Mouse (Mus musculus): ENCODE measurements around the gene Mfn1. TPM values are rescaled to one million over a fixed set of nuclear protein-coding genes. Genes with fewer than 3 reads are reported as not detected.

The Mfn1 gene
- 155 TPM for polyA plus RNA-seq (2021)

GRCm38 (mm10) chr3:32529303-32529898 is at the start of gene Mfn1:
Gene Mfn1 (plus strand): TSS chr3:32529465.
- ChIA-PET CTCF (interaction anchor here (0.6 to 1.7 kb wide), 6 partner anchors 10 to 196 kb away, joined by 3 to 9 read pairs (median 3); no protein-coding TSS in a partner anchor), POLR2A (interaction anchor here (0.6 to 1.9 kb wide), 10 partner anchors 10 to 69 kb away, joined by 3 to 6 read pairs (median 5); partner anchors contain the start of gene Zfp639)
- H3K27me3 ChIP-seq, result no peaks in the 10 kb centered on the region
- ATAC-seq, result peak; percentile 100
- in situ Hi-C loops (cut with MboI; ENCODE audit: low pct_unique_long_range_greater_than_20kb), result no loop called here
- DNase-seq (ENCODE audit: low read depth, low spot score), result peak; percentile 94
- no peak for TF ChIP-seq CTCF (IDR thresholded peaks at IDR 0.05)

GRCm38 (mm10) chr3:32479961-32480360 is 49.3 kb upstream of the Mfn1 start:
- DNase-seq (ENCODE audit: low read depth, low spot score) (no peak), ATAC-seq (no peak)
- POLR2A ChIA-PET, result no interaction called here
- in situ Hi-C loops (cut with MboI; ENCODE audit: low pct_unique_long_range_greater_than_20kb), result no loop called here
- TF ChIP-seq CTCF (IDR thresholded peaks at IDR 0.05), result no peak
- CTCF ChIA-PET, result interaction anchor here (1.0 to 2.5 kb wide), 2 partner anchors 21 to 29 kb away, joined by 4 to 7 read pairs; no protein-coding TSS in a partner anchor
- H3K27me3 ChIP-seq, result no peaks in the 10 kb centered on the region

GRCm38 (mm10) chr3:32483035-32483434 is 46.2 kb upstream of the Mfn1 start:
- no peak for TF ChIP-seq CTCF (IDR thresholded peaks at IDR 0.05)
- POLR2A ChIA-PET, result no interaction called here
- in situ Hi-C loops (cut with MboI; ENCODE audit: low pct_unique_long_range_greater_than_20kb), result no loop called here

GRCm38 (mm10) chr3:32486543-32486942 is 42.7 kb upstream of the Mfn1 start:
- in situ Hi-C loops (cut with MboI; ENCODE audit: low pct_unique_long_range_greater_than_20kb), result no loop called here

More at GRCm38 (mm10) chr3:32483035-32483434, 46.2 kb upstream of the Mfn1 start:
- DNase-seq (ENCODE audit: low read depth, low spot score), result no peak
- no peak for ATAC-seq
- H3K27me3 ChIP-seq, result no peaks in the 10 kb centered on the region
- CTCF ChIA-PET, result interaction anchor here (0.9 to 2.4 kb wide), 4 partner anchors 11 to 149 kb away, joined by 3 to 9 read pairs (median 5); no protein-coding TSS in a partner anchor

GRCm38 (mm10) chr3:32488172-32488571 is 41.1 kb upstream of the Mfn1 start:
- ChIA-PET POLR2A (no interaction called here), CTCF (interaction anchor here (0.7 to 1.3 kb wide), 3 partner anchors 15 to 20 kb away, joined by 3 read pairs; no protein-coding TSS in a partner anchor)
- TF ChIP-seq CTCF (IDR thresholded peaks at IDR 0.05), result no peak
- DNase-seq (ENCODE audit: low read depth, low spot score) (no peak), ATAC-seq (no peak)
- in situ Hi-C loops (cut with MboI; ENCODE audit: low pct_unique_long_range_greater_than_20kb), result no loop called here
- H3K27me3 ChIP-seq, result no peaks in the 10 kb centered on the region

More at GRCm38 (mm10) chr3:32486543-32486942, 42.7 kb upstream of the Mfn1 start:
- DNase-seq (ENCODE audit: low read depth, low spot score), result no peak
- ChIA-PET POLR2A (interaction anchor here (0.5 kb wide), 1 partner anchor 43 kb away, joined by 3 read pairs; the partner anchor contains the start of gene Mfn1), CTCF (interaction anchor here (1.4 kb wide), 1 partner anchor 153 kb away, joined by 4 read pairs; no protein-coding TSS in a partner anchor)
- no peak for TF ChIP-seq CTCF (IDR thresholded peaks at IDR 0.05)
- ATAC-seq, result no peak
- no peaks in the 10 kb centered on the region for H3K27me3 ChIP-seq

GRCm38 (mm10) chr3:32490076-32490927 is 39.0 kb upstream of the Mfn1 start:
- in situ Hi-C loops (cut with MboI; ENCODE audit: low pct_unique_long_range_greater_than_20kb), result no loop called here
- ATAC-seq (peak; percentile 72), DNase-seq (ENCODE audit: low read depth, low spot score) (peak; percentile 76)
- ChIA-PET CTCF (interaction anchor here (0.9 to 1.4 kb wide), 8 partner anchors 8 to 157 kb away, joined by 3 to 5 read pairs (median 4); partner anchors contain the start of gene Zfp639), POLR2A (no interaction called here)
- no peak for TF ChIP-seq CTCF (IDR thresholded peaks at IDR 0.05)
- no peaks in the 10 kb centered on the region for H3K27me3 ChIP-seq

- DNase-seq (ENCODE audit: low read depth, low spot score), result no peak
- in situ Hi-C loops (cut with MboI; ENCODE audit: low pct_unique_long_range_greater_than_20kb), result no loop called here
- no peak for TF ChIP-seq CTCF (IDR thresholded peaks at IDR 0.05)
Measured at GRCm38 (mm10) chr3:32490928-32491315, 38.3 kb upstream of the Mfn1 start.

GRCm38 (mm10) chr3:32492097-32493090 is 36.9 kb upstream of the Mfn1 start, which contains the start of gene Kcnmb3:
Gene Kcnmb3 (minus strand): TSS chr3:32492231.
- no peak for TF ChIP-seq CTCF (IDR thresholded peaks at IDR 0.05)
- no peaks in the 10 kb centered on the region for H3K27me3 ChIP-seq
- CTCF ChIA-PET, result interaction anchor here (1.2 kb wide), 1 partner anchor 11 kb away, joined by 3 read pairs; no protein-coding TSS in a partner anchor
- in situ Hi-C loops (cut with MboI; ENCODE audit: low pct_unique_long_range_greater_than_20kb), result no loop called here
- ATAC-seq (no peak), DNase-seq (ENCODE audit: low read depth, low spot score) (no peak)
- POLR2A ChIA-PET, result no interaction called here

More at GRCm38 (mm10) chr3:32490928-32491315, 38.3 kb upstream of the Mfn1 start:
- POLR2A ChIA-PET, result no interaction called here
- no peak for ATAC-seq
- CTCF ChIA-PET, result interaction anchor here (0.9 to 1.4 kb wide), 6 partner anchors 17 to 157 kb away, joined by 3 to 5 read pairs (median 4); partner anchors contain the start of gene Zfp639
- no peaks in the 10 kb centered on the region for H3K27me3 ChIP-seq

- ATAC-seq (no peak), DNase-seq (ENCODE audit: low read depth, low spot score) (no peak)
- ChIA-PET CTCF (interaction anchor here (1.0 to 2.5 kb wide), 4 partner anchors 14 to 161 kb away, joined by 3 to 16 read pairs (median 4); partner anchors contain the start of gene Zfp639), POLR2A (interaction anchor here (0.7 kb wide), 1 partner anchor 36 kb away, joined by 3 read pairs; no protein-coding TSS in a partner anchor)
- no peaks in the 10 kb centered on the region for H3K27me3 ChIP-seq
- in situ Hi-C loops (cut with MboI; ENCODE audit: low pct_unique_long_range_greater_than_20kb), result no loop called here
- no peak for TF ChIP-seq CTCF (IDR thresholded peaks at IDR 0.05)
Measured at GRCm38 (mm10) chr3:32494387-32495087, 34.7 kb upstream of the Mfn1 start.

Measured in Patski (cell line).